Mouse (Mus musculus): Measurements from ENCODE around the gene Adamts14.

GRCm38 (mm10) chr10:61152131-61152530 lies 121.1 kb downstream of the Adamts14 start:
- no peak for TF ChIP-seq CTCF (IDR thresholded peaks at IDR 0.05; ENCODE audit: low read depth)
- no peak for TF ChIP-seq EP300 (IDR thresholded peaks at IDR 0.05; ENCODE audit: low read depth)

Data from heart, postnatal 0 days (tissue).